Mouse (Mus musculus): Measurements from ENCODE around the gene Eloa.

GRCm38 (mm10) chr4:136035078-136035477 lies 13.5 kb upstream of the Eloa start:
- no peak for TF ChIP-seq CTCF (IDR thresholded peaks at IDR 0.05; ENCODE audit: control insufficient read depth, insufficient read depth, insufficient replicate concordance, low read depth, low read length)
- no peak for TF ChIP-seq POLR2A (IDR thresholded peaks at IDR 0.05; ENCODE audit: control insufficient read depth, low read depth, low read length)
